Mouse (Mus musculus) G1E-ER4 (cell line): Measurements from ENCODE around the gene Mrm2. TPM values are rescaled to one million over a fixed set of nuclear protein-coding genes. Genes with fewer than 3 reads are reported as not detected.

ENCODE experiments used
- GATA1 ChIP-seq: IDR thresholded peaks from one replicate; pipeline ENCODE4 v1.8.0; 2012; ENCODE audit warnings: low read length, inconsistent platforms
- polyA plus RNA-seq: library from polyadenylated mRNA; stranded (reverse); fragments of >175 nt; gene quantifications from 2 replicates; pipeline ENCODE4 v1.2.3, GENCODE M21; 2012

The Mrm2 gene
- polyA plus RNA-seq, 1 experiment, result 13.4 TPM

- TF ChIP-seq GATA1, result no peak
Observed at GRCm38 (mm10) chr5:140306016-140306415, 25.7 kb downstream of the Mrm2 start.

DNA sequence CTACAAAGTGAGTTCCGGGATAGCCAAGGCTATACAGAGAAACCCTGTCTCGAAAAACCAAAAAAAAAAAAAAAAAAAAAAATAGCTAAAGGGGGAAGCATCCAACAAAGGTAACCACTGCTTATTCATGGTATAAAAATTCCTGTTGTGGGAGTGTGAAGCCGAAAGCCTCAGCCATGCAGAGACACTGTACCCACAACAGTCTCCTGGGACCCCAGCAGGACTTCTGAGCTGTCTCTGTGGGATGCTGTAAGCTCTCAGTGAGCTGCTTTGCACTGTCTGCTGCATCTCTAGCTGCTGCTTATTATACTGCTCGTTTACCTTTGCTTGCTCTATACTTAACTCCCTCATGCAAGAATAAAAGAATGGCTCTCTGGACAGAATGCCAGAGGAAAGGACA lies 33.4 kb downstream of the Mrm2 start:
- no peak for TF ChIP-seq GATA1

GRCm38 (mm10) chr5:140292152-140292551 lies 39.5 kb downstream of the Mrm2 start:
- TF ChIP-seq GATA1, result no peak

GRCm38 (mm10) chr5:140289161-140289560 lies 42.5 kb downstream of the Mrm2 start:
- no peak for TF ChIP-seq GATA1

DNA sequence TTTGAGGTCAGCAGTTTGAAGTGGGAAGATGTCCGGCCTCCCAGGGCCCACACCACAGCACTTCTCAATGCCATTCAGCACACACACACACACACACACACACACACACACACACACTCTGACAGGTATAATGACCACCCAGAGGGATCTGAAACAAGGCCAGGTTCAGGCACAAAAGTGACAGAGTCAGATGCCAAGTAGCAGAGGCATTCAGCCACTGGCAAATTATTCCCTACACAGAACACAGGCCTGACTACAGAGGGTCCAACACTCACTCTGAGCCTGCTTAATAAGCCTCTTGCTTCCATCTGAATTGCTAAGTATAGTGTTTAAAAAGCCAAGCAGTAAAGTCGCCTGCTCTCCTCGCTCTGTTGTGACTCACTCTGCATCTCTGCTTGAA lies 43.4 kb downstream of the Mrm2 start:
- no peak for TF ChIP-seq GATA1

DNA sequence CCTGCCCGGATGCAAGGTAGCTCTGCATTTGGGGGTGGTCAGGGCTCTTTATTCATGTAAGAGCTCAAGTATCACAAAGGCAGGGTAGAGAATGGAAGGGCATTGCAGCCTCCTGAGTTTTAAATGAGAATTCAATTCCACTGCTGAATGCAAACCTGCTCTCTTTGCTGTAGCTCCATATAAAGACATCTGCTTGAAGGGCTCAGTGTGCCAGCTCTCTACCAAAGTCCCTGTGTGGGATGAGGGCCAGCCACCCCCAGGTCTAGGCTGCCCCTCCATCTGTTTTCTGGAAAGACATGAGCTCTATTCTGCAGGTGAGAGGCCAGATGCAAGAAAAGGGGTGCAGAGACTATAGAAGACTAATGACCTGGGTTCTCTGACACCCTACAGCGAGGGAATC lies 46.9 kb downstream of the Mrm2 start:
- TF ChIP-seq GATA1, result no peak

GRCm38 (mm10) chr5:140284011-140284410 lies 47.7 kb downstream of the Mrm2 start:
- no peak for TF ChIP-seq GATA1

DNA sequence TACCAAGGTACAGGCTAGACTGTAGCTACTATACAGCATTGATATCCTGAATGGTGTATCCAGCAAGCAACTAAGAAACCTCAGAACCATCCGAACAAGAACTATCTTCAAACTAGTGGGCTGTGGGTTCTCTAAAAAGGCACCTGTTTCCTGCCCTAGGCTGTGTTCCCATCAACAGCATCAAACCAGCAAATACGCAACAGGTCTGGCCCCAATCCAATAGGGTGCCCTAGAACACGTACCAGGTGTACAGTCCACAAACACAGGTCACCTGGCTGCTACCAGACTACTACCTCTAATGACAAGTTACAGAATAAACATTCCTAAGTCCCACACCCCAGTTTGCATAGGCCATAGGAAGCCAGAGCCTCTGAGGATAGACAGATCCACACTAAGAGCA lies 48.8 kb downstream of the Mrm2 start:
- TF ChIP-seq GATA1, result no peak

DNA sequence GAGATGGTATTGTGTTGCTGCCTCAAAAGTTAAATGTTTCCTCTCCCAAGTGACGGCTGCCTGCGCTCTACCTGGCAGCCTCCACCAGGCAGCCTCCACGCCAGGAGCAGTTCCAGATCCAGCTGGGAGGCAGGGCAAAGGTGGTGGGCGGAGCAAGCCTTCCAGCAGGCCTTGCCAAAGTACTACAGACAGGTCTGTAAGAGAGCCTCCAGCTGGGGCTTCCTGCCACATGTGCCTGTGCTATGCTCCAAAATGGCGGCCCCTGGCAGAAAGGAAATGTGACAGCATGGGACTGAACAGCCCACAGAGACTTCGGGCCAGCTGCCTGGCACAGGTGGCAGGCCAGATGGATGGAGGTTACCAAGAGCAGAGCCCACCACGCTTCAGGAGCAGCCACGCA lies 49.3 kb downstream of the Mrm2 start:
- TF ChIP-seq GATA1, result no peak

- no peak for TF ChIP-seq GATA1
Observed at GRCm38 (mm10) chr5:140280205-140280604, 51.5 kb downstream of the Mrm2 start.

Other genes starting within 250 kb of the Mrm2 start
- gene Mad1l1, start 10.3 kb downstream of the Mrm2 start, polyA plus RNA-seq, result 35.6 and 41.2 TPM in 2 replicates
- 12.9 and 19.6 TPM in 2 replicates for gene Nudt1, start 10.2 kb downstream of the Mrm2 start, polyA plus RNA-seq
- gene Snx8, start 57.4 kb upstream of the Mrm2 start, polyA plus RNA-seq, result 20.3 and 22.7 TPM in 2 replicates
- 115 and 142 TPM in 2 replicates for gene Eif3b, start 87.4 kb upstream of the Mrm2 start, polyA plus RNA-seq
- not detected in 2 replicates for gene Gm4869, start 113.7 kb upstream of the Mrm2 start, polyA plus RNA-seq
- not detected in 2 replicates for gene Chst12, start 173.7 kb upstream of the Mrm2 start, polyA plus RNA-seq
- 0.14 and 0.22 TPM in 2 replicates for gene Grifin, start 233.2 kb upstream of the Mrm2 start, polyA plus RNA-seq